Mouse (Mus musculus) heart, embryonic 10.5 days (tissue): ENCODE measurements around the gene Shc1. TPM values are rescaled to one million over a fixed set of nuclear protein-coding genes. Genes with fewer than 3 reads are reported as not detected.

Experiments
- DNase-seq: peaks from one replicate; pipeline ENCODE4 v3.0.0-alpha.2; 2017; ENCODE audit warnings: low spot score
- H3K27ac ChIP-seq: fragments of 300-500 bp; sonication (generic); 2 replicates; pipeline ENCODE4 v1.5.1; 2016; ENCODE audit warnings: mild to moderate bottlenecking
- H3K27me3 ChIP-seq: fragments of 300-500 bp; sonication (generic); 2 replicates; pipeline ENCODE4 v1.6.1; 2016; ENCODE audit warnings: mild to moderate bottlenecking; ENCODE audit not compliant: poor library complexity, insufficient read depth, severe bottlenecking
- H3K36me3 ChIP-seq: fragments of 300-500 bp; sonication (generic); 2 replicates; pipeline ENCODE4 v1.6.1; 2016; ENCODE audit warnings: mild to moderate bottlenecking, moderate library complexity
- H3K4me1 ChIP-seq: fragments of 300-500 bp; sonication (generic); 2 replicates; pipeline ENCODE4 v1.6.1; 2016; ENCODE audit warnings: mild to moderate bottlenecking
- H3K4me3 ChIP-seq: fragments of 300-500 bp; sonication (generic); 2 replicates; pipeline ENCODE4 v1.5.1; 2016; ENCODE audit warnings: mild to moderate bottlenecking, moderate library complexity
- H3K9me3 ChIP-seq: fragments of 300-500 bp; sonication (generic); 2 replicates; pipeline ENCODE4 v1.6.1; 2016; ENCODE audit warnings: mild to moderate bottlenecking, moderate library complexity
- WGBS: fragments of 180-500 bp; shearing (Covaris S2); methylation state at CpG from one replicate; pipeline ENCODE4 v1.1.7; 2016; 5-methylcytosine and 5-hydroxymethylcytosine counted together
- polyA plus RNA-seq: library from polyadenylated mRNA; unstranded; fragments of >200 nt; fragmentation: Nextera tagmentation; extraction: Ambion mirVana; gene quantifications from 2 replicates; pipeline ENCODE4 v1.2.1, GENCODE M21; 2016

Gene Shc1
- 72.2 and 79.5 TPM in 2 replicates for polyA plus RNA-seq

GRCm38 (mm10) chr3:89418170-89418860 lies at the start of gene Shc1, which contains the start of gene Cks1b:
TSS of gene Shc1 (plus strand) at chr3:89418443.
TSS of gene Cks1b (minus strand) at chr3:89418383.
- DNase-seq, result peak; percentile 100
- H3K27me3 ChIP-seq, result no peaks in the 10 kb centered on the region
- H3K36me3 ChIP-seq, result peaks cover 35% of the 10 kb centered on the region
- 0% methylated on average over 39 of the region's 39 CpGs for WGBS
- H3K4me3 ChIP-seq, result peak within 1 kb of the TSS; percentile 67
- H3K4me1 ChIP-seq, result peaks cover 45% of the 10 kb centered on the region
- peak within 1 kb of the TSS; percentile 92 for H3K27ac ChIP-seq
- H3K9me3 ChIP-seq, result no peaks in the 10 kb centered on the region

- Histone ChIP-seq H3K4me1 (peaks cover 25% of the 10 kb centered on the region), H3K9me3 (no peaks in the 10 kb centered on the region), H3K36me3 (no peaks in the 10 kb centered on the region), H3K4me3 (no peak overlapping the region), H3K27ac (no peak overlapping the region), H3K27me3 (0 out of 2 replicates have a peak, but pooled peaks cover 2% of the 10 kb centered on the region)
- WGBS, result 41% methylated on average over 5 of the region's 5 CpGs
- DNase-seq, result no peak
Measured at GRCm38 (mm10) chr3:89373581-89374231, 44.5 kb upstream of the Shc1 start.

DNA sequence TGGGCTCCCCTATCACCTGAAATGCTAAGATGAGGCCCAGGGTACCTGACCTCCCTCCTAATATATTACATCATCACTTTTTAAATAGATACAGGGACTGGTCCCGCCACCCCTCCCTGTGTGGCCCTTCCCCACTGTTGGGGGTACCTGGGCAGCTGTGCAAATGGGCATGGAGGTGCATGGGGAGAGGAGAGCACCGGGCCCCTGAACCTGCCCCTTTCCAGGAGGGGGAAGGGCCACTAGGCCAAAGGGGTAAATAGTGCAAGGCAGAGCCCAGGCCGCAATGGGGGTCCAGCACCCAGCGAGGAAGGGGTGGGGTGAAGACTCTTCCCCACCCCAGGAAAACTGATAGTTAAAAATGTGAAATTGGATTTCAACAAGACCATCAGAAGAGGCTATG lies 40.4 kb upstream of the Shc1 start:
- 64% methylated on average over 4 of the region's 4 CpGs for WGBS
- Histone ChIP-seq H3K27ac (peak overlapping the region; percentile 91), H3K4me1 (peaks cover 32% of the 10 kb centered on the region), H3K9me3 (no peaks in the 10 kb centered on the region), H3K4me3 (peak overlapping the region; percentile 75), H3K36me3 (peaks cover 24% of the 10 kb centered on the region), H3K27me3 (no peaks in the 10 kb centered on the region; the same call in 1 of the 2 replicates)
- no peak for DNase-seq

DNA sequence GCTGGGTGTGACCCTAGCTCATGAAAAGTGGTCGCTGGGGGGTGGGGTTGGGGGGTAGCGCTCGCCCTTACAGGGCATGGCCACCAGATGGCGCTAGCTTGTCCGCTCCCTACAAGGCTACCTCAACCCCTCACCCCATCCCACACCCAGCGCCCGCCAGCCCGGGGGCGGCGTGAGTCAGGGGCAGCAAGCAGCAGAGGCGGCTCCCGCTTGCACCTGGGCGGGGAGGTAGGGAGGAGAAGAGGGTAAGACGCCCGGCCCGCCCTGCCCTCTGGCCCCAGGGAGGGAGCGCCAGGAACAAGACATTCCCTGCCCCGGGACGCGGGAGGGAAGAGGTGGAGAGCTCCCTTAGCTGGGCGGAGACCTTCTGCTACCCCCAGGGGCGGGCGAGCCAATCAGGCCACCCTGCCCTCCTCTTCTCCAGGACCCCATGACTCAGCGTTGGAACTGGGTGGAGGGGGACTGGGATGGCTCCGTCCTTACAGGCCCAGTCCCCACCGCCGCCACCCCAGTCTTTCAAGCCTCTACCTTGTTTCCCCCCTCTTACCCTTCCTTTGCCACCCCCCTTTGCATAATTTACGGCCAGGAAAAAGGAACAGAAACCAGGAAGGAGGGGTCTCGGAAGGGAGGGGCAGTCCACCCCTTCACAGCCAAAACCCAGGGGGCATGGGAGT lies 39.7 kb upstream of the Shc1 start:
- no peaks in the 10 kb centered on the region for H3K9me3 ChIP-seq
- WGBS, result 1% methylated on average over 28 of the region's 29 CpGs
- no peaks in the 10 kb centered on the region; the same call in 1 of the 2 replicates for H3K27me3 ChIP-seq
- DNase-seq, result peak; percentile 92
- H3K4me3 ChIP-seq, result peak overlapping the region; percentile 75
- H3K36me3 ChIP-seq, result peaks cover 24% of the 10 kb centered on the region
- H3K27ac ChIP-seq, result peak overlapping the region; percentile 91
- peaks cover 28% of the 10 kb centered on the region for H3K4me1 ChIP-seq

- Histone ChIP-seq H3K4me3 (no peak overlapping the region), H3K36me3 (peaks cover 24% of the 10 kb centered on the region), H3K4me1 (peaks cover 29% of the 10 kb centered on the region), H3K27ac (0 out of 2 replicates have a peak overlapping the region, but pooled peaks have one; percentile 18), H3K9me3 (no peaks in the 10 kb centered on the region), H3K27me3 (no peaks in the 10 kb centered on the region; the same call in 1 of the 2 replicates)
- DNase-seq, result no peak
- WGBS, result 87% methylated on average over 31 of the region's 31 CpGs
Measured at GRCm38 (mm10) chr3:89379388-89380131, 38.7 kb upstream of the Shc1 start.

DNA sequence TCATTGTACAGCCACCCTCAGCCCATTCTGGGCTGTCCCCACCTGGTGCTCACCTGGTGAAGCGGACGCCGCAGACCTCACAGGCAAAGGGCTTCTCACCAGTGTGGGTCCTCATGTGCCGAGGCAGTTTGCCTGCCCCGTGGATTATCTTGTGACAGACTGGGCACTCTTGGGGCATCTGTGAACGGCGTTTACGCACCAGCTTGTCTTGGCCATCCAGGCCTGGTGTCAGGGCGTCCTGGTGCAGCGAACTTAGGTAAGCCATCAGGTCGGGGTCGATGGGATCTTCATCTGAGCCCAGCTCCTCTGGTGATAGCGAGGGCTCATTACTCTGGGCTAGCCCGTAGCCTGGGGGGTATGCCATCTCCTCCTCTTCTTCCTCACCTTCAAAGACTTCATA lies 38.0 kb upstream of the Shc1 start:
- H3K27me3 ChIP-seq, result no peaks in the 10 kb centered on the region; the same call in 1 of the 2 replicates
- H3K27ac ChIP-seq, result no peak overlapping the region
- peaks cover 24% of the 10 kb centered on the region for H3K36me3 ChIP-seq
- no peak overlapping the region for H3K4me3 ChIP-seq
- no peaks in the 10 kb centered on the region for H3K9me3 ChIP-seq
- WGBS, result 90% methylated on average over 14 of the region's 14 CpGs
- peaks cover 36% of the 10 kb centered on the region for H3K4me1 ChIP-seq
- DNase-seq, result no peak

DNA sequence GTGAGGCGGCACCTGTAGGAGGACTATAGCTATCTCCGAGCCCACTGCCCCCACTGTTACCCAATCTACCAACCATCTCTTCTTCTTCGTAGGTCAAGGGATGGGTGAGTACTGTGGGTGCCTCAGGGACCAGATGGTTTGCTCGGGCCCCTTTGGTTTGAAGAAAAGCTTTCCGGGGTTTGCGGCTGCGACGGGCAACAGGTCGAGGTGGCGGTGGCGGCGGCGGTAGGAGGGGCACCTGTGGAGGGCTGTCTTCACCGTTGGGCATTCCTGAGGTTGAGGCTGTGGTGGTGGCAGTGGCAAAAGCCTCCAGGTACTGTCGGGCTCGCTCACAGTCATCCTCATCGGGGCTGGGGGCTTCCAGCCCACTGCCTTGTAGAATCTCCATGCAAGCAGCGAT lies 37.5 kb upstream of the Shc1 start:
- 91% methylated on average over 18 of the region's 18 CpGs for WGBS
- H3K4me1 ChIP-seq, result peaks cover 41% of the 10 kb centered on the region
- H3K27me3 ChIP-seq, result peaks cover 3% of the 10 kb centered on the region; the same call in 1 of the 2 replicates
- DNase-seq, result no peak
- no peak overlapping the region for H3K27ac ChIP-seq
- H3K4me3 ChIP-seq, result no peak overlapping the region
- peaks cover 24% of the 10 kb centered on the region for H3K36me3 ChIP-seq
- H3K9me3 ChIP-seq, result no peaks in the 10 kb centered on the region

DNA sequence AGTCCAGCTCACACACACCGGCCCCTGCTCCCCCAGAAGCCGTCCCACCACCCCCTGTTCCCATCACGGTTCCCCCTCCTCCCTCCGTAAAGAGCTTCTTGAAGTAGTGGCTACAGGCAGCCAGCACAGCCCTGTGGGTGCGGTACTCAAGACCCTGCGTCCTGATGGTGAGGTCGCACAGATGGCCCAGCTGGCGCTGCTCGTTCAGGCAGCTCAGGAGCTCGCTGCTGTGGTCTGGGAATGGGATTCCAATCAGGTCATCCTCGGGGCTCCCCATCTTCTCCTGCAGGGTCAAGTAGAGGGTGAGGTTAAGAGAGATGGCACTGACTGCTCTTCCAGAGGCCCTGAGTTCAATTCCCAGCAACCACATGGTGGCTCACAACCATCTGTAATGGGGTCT lies 37.0 kb upstream of the Shc1 start:
- no peak for DNase-seq
- WGBS, result 88% methylated on average over 11 of the region's 11 CpGs
- Histone ChIP-seq H3K27me3 (peaks cover 3% of the 10 kb centered on the region; the same call in 1 of the 2 replicates), H3K4me1 (peaks cover 41% of the 10 kb centered on the region), H3K27ac (no peak overlapping the region), H3K4me3 (no peak overlapping the region), H3K36me3 (peaks cover 24% of the 10 kb centered on the region), H3K9me3 (no peaks in the 10 kb centered on the region)

GRCm38 (mm10) chr3:89382033-89382882 lies 36.0 kb upstream of the Shc1 start:
- Histone ChIP-seq H3K27ac (no peak overlapping the region), H3K4me1 (peaks cover 46% of the 10 kb centered on the region), H3K27me3 (peaks cover 3% of the 10 kb centered on the region), H3K9me3 (no peaks in the 10 kb centered on the region), H3K4me3 (no peak overlapping the region), H3K36me3 (peaks cover 24% of the 10 kb centered on the region)
- 83% methylated on average over 9 of the region's 9 CpGs for WGBS
- DNase-seq, result no peak

DNA sequence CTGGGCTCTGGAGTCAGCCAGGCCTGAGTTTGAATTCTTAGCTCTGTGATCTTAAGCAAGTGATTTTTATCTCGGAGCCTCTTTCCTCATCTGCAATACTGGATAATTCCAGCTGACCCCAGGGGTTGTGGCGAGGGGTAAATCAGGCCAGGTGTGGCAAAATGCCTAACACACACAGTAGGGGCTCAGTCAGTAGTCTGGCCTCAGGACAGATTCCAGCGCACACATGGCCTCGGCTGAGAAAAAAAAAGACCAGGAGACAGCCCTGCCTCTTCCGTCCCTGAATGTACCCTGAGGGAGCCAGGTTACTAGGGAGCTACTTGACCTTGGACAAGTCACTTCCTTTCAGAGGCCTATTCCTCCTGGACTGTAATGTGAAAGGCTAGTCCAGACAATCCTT lies 35.3 kb upstream of the Shc1 start:
- no peak overlapping the region for H3K27ac ChIP-seq
- DNase-seq, result no peak
- peaks cover 24% of the 10 kb centered on the region for H3K36me3 ChIP-seq
- no peaks in the 10 kb centered on the region for H3K9me3 ChIP-seq
- 80% methylated on average over 5 of the region's 5 CpGs for WGBS
- peaks cover 8% of the 10 kb centered on the region for H3K27me3 ChIP-seq
- no peak overlapping the region for H3K4me3 ChIP-seq
- peaks cover 47% of the 10 kb centered on the region for H3K4me1 ChIP-seq

- H3K4me1 ChIP-seq, result peaks cover 47% of the 10 kb centered on the region
- no peaks in the 10 kb centered on the region for H3K9me3 ChIP-seq
- no peak overlapping the region for H3K27ac ChIP-seq
- 79% methylated on average over 5 of the region's 5 CpGs for WGBS
- peaks cover 24% of the 10 kb centered on the region for H3K36me3 ChIP-seq
- DNase-seq, result no peak
- H3K27me3 ChIP-seq, result peaks cover 8% of the 10 kb centered on the region
- no peak overlapping the region for H3K4me3 ChIP-seq
Measured at GRCm38 (mm10) chr3:89383651-89384255, 34.5 kb upstream of the Shc1 start.
